ENCODE assay signal across 8 mouse cellular contexts in genomic region chr13:53764613-53765243, GRCm38 (mm10).
DNase-seq lines count a peak whose midpoint lies in the region; ATAC-seq and TF ChIP-seq lines count a peak whose summit lies in the region.

No protein-coding gene starts in this region.

- no peak overlapping the region for H3K9ac ChIP-seq in intestine, postnatal 0 days (ENCODE audit: low read depth, low read length)
- no peak overlapping the region for H3K9ac ChIP-seq in intestine, embryonic 16.5 days (ENCODE audit: low read depth, low read length)
- H3K9ac ChIP-seq in forebrain, embryonic 13.5 days: no peak overlapping the region
- no peak overlapping the region for H3K9ac ChIP-seq in hindbrain, embryonic 13.5 days
- H3K9ac ChIP-seq in midbrain, embryonic 11.5 days (ENCODE audit: low read length): no peak overlapping the region

- TF ChIP-seq POLR2A in testis, adult 2 months (IDR thresholded peaks at IDR 0.05; ENCODE audit: control insufficient read depth, low read depth, low read length): no peak

- 20% methylated on average over 13 of the region's 13 CpGs for WGBS in intestine, postnatal 0 days
- 23% methylated on average over 13 of the region's 13 CpGs for WGBS in intestine, embryonic 16.5 days
- WGBS in forebrain, embryonic 13.5 days: 25% methylated on average over 13 of the region's 13 CpGs
- WGBS in hindbrain, embryonic 13.5 days: 28% methylated on average over 13 of the region's 13 CpGs
- 29% methylated on average over 13 of the region's 13 CpGs for WGBS in midbrain, embryonic 11.5 days

- peak; percentile 92 for TF ChIP-seq CTCF in intestine, postnatal 0 days (IDR thresholded peaks at IDR 0.05; ENCODE audit: low read depth)
- TF ChIP-seq CTCF in testis, adult 2 months (IDR thresholded peaks at IDR 0.05; ENCODE audit: control insufficient read depth, insufficient read depth, insufficient replicate concordance, low read depth, low read length): peak; percentile 69; the same call in 1 of the 2 replicates

- H3K4me2 ChIP-seq in intestine, postnatal 0 days (replicated peaks; ENCODE audit: low read depth): no peak overlapping the region
- no peak overlapping the region for H3K4me2 ChIP-seq in intestine, embryonic 16.5 days (ENCODE audit: low read depth, low read length)
- H3K4me2 ChIP-seq in forebrain, embryonic 13.5 days: no peak overlapping the region
- no peak overlapping the region for H3K4me2 ChIP-seq in hindbrain, embryonic 13.5 days
- H3K4me2 ChIP-seq in midbrain, embryonic 11.5 days: no peak overlapping the region

- no peak for ATAC-seq in intestine, postnatal 0 days
- ATAC-seq in intestine, embryonic 16.5 days: no peak
- ATAC-seq in forebrain, embryonic 13.5 days: peak; percentile 51
- ATAC-seq in hindbrain, embryonic 13.5 days (ENCODE audit: low FRiP score): 0 out of 2 replicates have a peak, but pooled peaks have one; percentile 28
- ATAC-seq in midbrain, embryonic 11.5 days (ENCODE audit: low FRiP score): 0 out of 2 replicates have a peak, but pooled peaks have one; percentile 24

- no peaks in the 10 kb centered on the region for H3K27me3 ChIP-seq in intestine, postnatal 0 days (replicated peaks; ENCODE audit: control insufficient read depth, insufficient read depth, low read length)
- H3K27me3 ChIP-seq in intestine, embryonic 16.5 days (replicated peaks; ENCODE audit: control insufficient read depth, insufficient read depth, low read length): no peaks in the 10 kb centered on the region
- H3K27me3 ChIP-seq in forebrain, embryonic 13.5 days: peaks cover 8% of the 10 kb centered on the region
- no peaks in the 10 kb centered on the region for H3K27me3 ChIP-seq in hindbrain, embryonic 13.5 days
- H3K27me3 ChIP-seq in midbrain, embryonic 11.5 days (ENCODE audit: control insufficient read depth, insufficient read depth, low read length): no peaks in the 10 kb centered on the region
- H3K27me3 ChIP-seq in testis, adult 2 months (ENCODE audit: control insufficient read depth, insufficient read depth, low read length): no peaks in the 10 kb centered on the region

- H3K4me3 ChIP-seq in intestine, postnatal 0 days (ENCODE audit: low read depth, low read length): no peak overlapping the region
- H3K4me3 ChIP-seq in intestine, embryonic 16.5 days (ENCODE audit: low read length): no peak overlapping the region
- no peak overlapping the region for H3K4me3 ChIP-seq in forebrain, embryonic 13.5 days
- no peak overlapping the region for H3K4me3 ChIP-seq in hindbrain, embryonic 13.5 days
- no peak overlapping the region for H3K4me3 ChIP-seq in midbrain, embryonic 11.5 days (ENCODE audit: low read depth, low read length)
- no peak overlapping the region for H3K4me3 ChIP-seq in testis, adult 2 months (ENCODE audit: control insufficient read depth, low read depth, low read length)

- H3K36me3 ChIP-seq in intestine, postnatal 0 days (ENCODE audit: control insufficient read depth, insufficient read depth): no peaks in the 10 kb centered on the region
- H3K36me3 ChIP-seq in intestine, embryonic 16.5 days (ENCODE audit: control insufficient read depth, insufficient read depth, low read length): no peaks in the 10 kb centered on the region
- no peaks in the 10 kb centered on the region for H3K36me3 ChIP-seq in forebrain, embryonic 13.5 days (ENCODE audit: poor library complexity, severe bottlenecking)
- H3K36me3 ChIP-seq in hindbrain, embryonic 13.5 days: no peaks in the 10 kb centered on the region
- H3K36me3 ChIP-seq in midbrain, embryonic 11.5 days (ENCODE audit: control insufficient read depth, insufficient read depth, low read length): no peaks in the 10 kb centered on the region
- H3K36me3 ChIP-seq in testis, adult 2 months (ENCODE audit: control insufficient read depth, insufficient read depth, low read length): no peaks in the 10 kb centered on the region

- no peaks in the 10 kb centered on the region for H3K9me3 ChIP-seq in intestine, postnatal 0 days (ENCODE audit: control insufficient read depth)
- H3K9me3 ChIP-seq in intestine, embryonic 16.5 days (ENCODE audit: control insufficient read depth, low read length): no peaks in the 10 kb centered on the region
- H3K9me3 ChIP-seq in forebrain, embryonic 13.5 days (replicated peaks): no peaks in the 10 kb centered on the region
- H3K9me3 ChIP-seq in hindbrain, embryonic 13.5 days: no peaks in the 10 kb centered on the region
- H3K9me3 ChIP-seq in midbrain, embryonic 11.5 days (ENCODE audit: control insufficient read depth, low read length): no peaks in the 10 kb centered on the region

- no peak overlapping the region for H3K27ac ChIP-seq in intestine, postnatal 0 days (ENCODE audit: low read depth, low read length)
- no peak overlapping the region for H3K27ac ChIP-seq in intestine, embryonic 16.5 days (ENCODE audit: low read length)
- no peak overlapping the region for H3K27ac ChIP-seq in forebrain, embryonic 13.5 days
- H3K27ac ChIP-seq in hindbrain, embryonic 13.5 days: no peak overlapping the region
- no peak overlapping the region for H3K27ac ChIP-seq in midbrain, embryonic 11.5 days (ENCODE audit: low read depth, low read length)
- H3K27ac ChIP-seq in testis, adult 2 months (ENCODE audit: control insufficient read depth, insufficient read depth, low read depth, low read length): no peak overlapping the region

- DNase-seq in c-Kit-positive CD71-positive TER-119-positive erythroid progenitor cells, embryonic 14.5 days (ENCODE audit: low spot score): peak; percentile 5
- DNase-seq in layer of hippocampus, postnatal 36 days: peak; percentile 60 to 63
- DNase-seq in midbrain, embryonic 11.5 days (ENCODE audit: low spot score, missing footprints): peak; percentile 96

- H3K4me1 ChIP-seq in intestine, postnatal 0 days (replicated peaks; ENCODE audit: control insufficient read depth, insufficient read depth, low read length): no peaks in the 10 kb centered on the region
- H3K4me1 ChIP-seq in intestine, embryonic 16.5 days (ENCODE audit: control insufficient read depth, insufficient read depth, low read length): no peaks in the 10 kb centered on the region
- H3K4me1 ChIP-seq in forebrain, embryonic 13.5 days: no peaks in the 10 kb centered on the region
- no peaks in the 10 kb centered on the region for H3K4me1 ChIP-seq in hindbrain, embryonic 13.5 days (replicated peaks)
- H3K4me1 ChIP-seq in midbrain, embryonic 11.5 days (ENCODE audit: control insufficient read depth, insufficient read depth, low read length): no peaks in the 10 kb centered on the region
- H3K4me1 ChIP-seq in testis, adult 2 months (ENCODE audit: control insufficient read depth, insufficient read depth, low read length): no peaks in the 10 kb centered on the region; the same call in 1 of the 2 replicates

Comparison
In these comparisons a context has a peak if more than half of its experiments do, and no peak if none do; other contexts are left out.
1. ATAC-seq: peak in forebrain, embryonic 13.5 days (single experiment), hindbrain, embryonic 13.5 days (single experiment) and midbrain, embryonic 11.5 days (single experiment); none in intestine, postnatal 0 days (single experiment) and intestine, embryonic 16.5 days (single experiment).
2. DNase-seq: peak in every context shown above with its lines; median percentile 96 in midbrain, embryonic 11.5 days; 62 in layer of hippocampus, postnatal 36 days; 5 in c-Kit-positive CD71-positive TER-119-positive erythroid progenitor cells, embryonic 14.5 days.